Mouse (Mus musculus) liver, postnatal 0 days (tissue): Measurements from ENCODE around the gene Lancl2.

Experiments
- CTCF ChIP-seq: sonication (generic); IDR thresholded peaks from 2 replicates; pipeline ENCODE4 v1.5.1; 2016; ENCODE audit warnings: antibody characterized with exemption, low read depth
- EP300 ChIP-seq: IDR thresholded peaks from 2 replicates; pipeline ENCODE4 v1.6.1; 2016; ENCODE audit warnings: antibody characterized with exemption, low read depth, mild to moderate bottlenecking

DNA sequence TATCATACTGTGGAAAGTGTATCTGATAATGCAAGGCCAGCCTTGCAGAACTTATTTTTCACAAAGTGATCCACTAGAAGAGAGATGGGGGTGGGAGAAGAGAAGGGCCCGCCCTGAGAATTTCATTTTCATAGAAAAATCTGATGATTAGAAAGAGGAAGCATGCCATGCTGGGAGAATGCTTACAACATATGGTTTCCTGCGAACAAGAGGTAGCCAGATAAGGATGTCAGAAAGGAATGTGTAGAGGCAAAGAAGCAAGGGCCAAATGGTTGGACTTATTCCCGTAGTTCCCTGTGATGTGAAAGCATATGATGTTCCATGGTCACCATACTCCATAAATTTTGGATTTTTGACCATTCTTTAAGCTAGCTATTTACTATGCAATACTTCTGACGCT lies 41.0 kb upstream of the Lancl2 start:
- TF ChIP-seq CTCF (no peak), EP300 (no peak)
